Mouse (Mus musculus) large intestine, adult 2 months (tissue): ENCODE data around the gene Farp1. TPM values are rescaled to one million over a fixed set of nuclear protein-coding genes. Genes with fewer than 3 reads are reported as not detected.

Experiments
- DNase-seq: peaks from one replicate; pipeline ENCODE4 v3.0.0-alpha.2; 2012; ENCODE audit warnings: low read depth, low spot score
- WGBS: fragments of 180-500 bp; shearing (Covaris S2); methylation state at CpG from one replicate; pipeline ENCODE4 v1.1.7; 2018; 5-methylcytosine and 5-hydroxymethylcytosine counted together
- polyA plus RNA-seq: library from polyadenylated mRNA; depleted of rRNA; stranded (reverse); fragments of >200 nt; gene quantifications from 2 replicates; pipeline ENCODE4 v1.2.3, GENCODE M21; 2012

The Farp1 gene
- polyA plus RNA-seq, 1 experiment = 13.3 TPM

- 94% methylated on average over 15 of the region's 15 CpGs for WGBS
- no peak for DNase-seq
Observed at GRCm38 (mm10) chr14:121244104-121244503, 209.1 kb downstream of the Farp1 start.

- 80% methylated on average over 14 of the region's 14 CpGs for WGBS
- no peak for DNase-seq
Observed at GRCm38 (mm10) chr14:121246048-121246731, 211.2 kb downstream of the Farp1 start.

- WGBS = 75% methylated on average over 7 of the region's 7 CpGs
- DNase-seq = no peak
Observed at GRCm38 (mm10) chr14:121247287-121247686, 212.3 kb downstream of the Farp1 start.

GRCm38 (mm10) chr14:121248346-121248745 is 213.3 kb downstream of the Farp1 start:
- 81% methylated on average over 5 of the region's 5 CpGs for WGBS

GRCm38 (mm10) chr14:121251099-121251498 is 216.1 kb downstream of the Farp1 start:
- 68% methylated on average over 5 of the region's 5 CpGs for WGBS
- DNase-seq = no peak

More at GRCm38 (mm10) chr14:121248346-121248745, 213.3 kb downstream of the Farp1 start:
- DNase-seq = no peak

- WGBS = 37% methylated on average over 4 of the region's 4 CpGs
- DNase-seq = no peak
Observed at GRCm38 (mm10) chr14:121251708-121252107, 216.7 kb downstream of the Farp1 start.

GRCm38 (mm10) chr14:121252542-121252941 is 217.5 kb downstream of the Farp1 start:
- 89% methylated on average over 10 of the region's 10 CpGs for WGBS

GRCm38 (mm10) chr14:121254869-121255268 is 219.9 kb downstream of the Farp1 start:
- no peak for DNase-seq
- WGBS = 96% methylated on average over 10 of the region's 10 CpGs

More at GRCm38 (mm10) chr14:121252542-121252941, 217.5 kb downstream of the Farp1 start:
- no peak for DNase-seq

GRCm38 (mm10) chr14:121255469-121255868 is 220.5 kb downstream of the Farp1 start:
- no peak for DNase-seq
- 85% methylated on average over 13 of the region's 13 CpGs for whole genome bisulfite sequencing

GRCm38 (mm10) chr14:121256896-121257295 is 221.9 kb downstream of the Farp1 start:
- DNase-seq = no peak
- WGBS = 80% methylated on average over 7 of the region's 7 CpGs

GRCm38 (mm10) chr14:121259332-121259731 is 224.3 kb downstream of the Farp1 start:
- 87% methylated on average over 11 of the region's 11 CpGs for WGBS

GRCm38 (mm10) chr14:121259789-121260188 is 224.8 kb downstream of the Farp1 start:
- 58% methylated on average over 7 of the region's 7 CpGs for WGBS
- DNase-seq = no peak

More at GRCm38 (mm10) chr14:121259332-121259731, 224.3 kb downstream of the Farp1 start:
- DNase-seq = no peak

- 64% methylated on average over 5 of the region's 5 CpGs for WGBS
- DNase-seq = no peak
Observed at GRCm38 (mm10) chr14:121261229-121261879, 226.4 kb downstream of the Farp1 start.

GRCm38 (mm10) chr14:121262606-121263005 is 227.6 kb downstream of the Farp1 start:
- no peak for DNase-seq
- 64% methylated on average over 4 of the region's 4 CpGs for WGBS

GRCm38 (mm10) chr14:121263912-121264311 is 228.9 kb downstream of the Farp1 start:
- DNase-seq = no peak
- 48% methylated on average over 2 of the region's 2 CpGs for WGBS

- 32% methylated on average over 6 of the region's 6 CpGs for WGBS
- DNase-seq = no peak
Observed at GRCm38 (mm10) chr14:121264453-121264852, 229.5 kb downstream of the Farp1 start.

- no peak for DNase-seq
- 91% methylated on average over 8 of the region's 8 CpGs for WGBS
Observed at GRCm38 (mm10) chr14:121267801-121268200, 232.8 kb downstream of the Farp1 start.

GRCm38 (mm10) chr14:121270490-121270889 is 235.5 kb downstream of the Farp1 start:
- WGBS = 84% methylated on average over 6 of the region's 6 CpGs
- DNase-seq = no peak

- 80% methylated on average over 12 of the region's 12 CpGs for WGBS
Observed at GRCm38 (mm10) chr14:121274985-121275384, 240.0 kb downstream of the Farp1 start.

GRCm38 (mm10) chr14:121276016-121276415 is 241.0 kb downstream of the Farp1 start:
- DNase-seq = no peak
- 64% methylated on average over 10 of the region's 10 CpGs for WGBS

More at GRCm38 (mm10) chr14:121274985-121275384, 240.0 kb downstream of the Farp1 start:
- no peak for DNase-seq

GRCm38 (mm10) chr14:121279106-121279505 is 244.1 kb downstream of the Farp1 start:
- WGBS = 31% methylated on average over 6 of the region's 6 CpGs
- peak; percentile 42 for DNase-seq
